Mouse (Mus musculus) spleen, adult 2 months (tissue): ENCODE data around the gene Rgsl1. TPM values are rescaled to one million over a fixed set of nuclear protein-coding genes. Genes with fewer than 3 reads are reported as not detected.

ENCODE experiments used
- DNase-seq, 2 experiments: peaks; one replicate each; pipeline versions ENCODE4 v3.0.0 to v3.0.0-alpha.2; 2012 to 2021; ENCODE audit warnings: low spot score in 2 of 2, low read depth in 1 of 2
- H3K27ac ChIP-seq: fragments of 200-500 bp; 2 replicates; pipeline ENCODE4 v1.5.1; 2012; ENCODE audit warnings: low read length, inconsistent platforms; ENCODE audit not compliant: insufficient read depth
- H3K27me3 ChIP-seq: fragments of 200-500 bp; 2 replicates; pipeline ENCODE4 v1.6.1; 2012; ENCODE audit warnings: mild to moderate bottlenecking, moderate library complexity, low read length, inconsistent platforms; ENCODE audit not compliant: control insufficient read depth, insufficient read depth
- H3K36me3 ChIP-seq: fragments of 200-500 bp; 2 replicates; pipeline ENCODE4 v1.6.1; 2012; ENCODE audit warnings: mild to moderate bottlenecking, low read length, inconsistent platforms; ENCODE audit not compliant: control insufficient read depth, insufficient read depth
- H3K4me1 ChIP-seq: fragments of 200-500 bp; 2 replicates; pipeline ENCODE4 v1.6.1; 2011; ENCODE audit warnings: inconsistent platforms; ENCODE audit not compliant: control insufficient read depth, insufficient read depth, insufficient read length
- H3K4me3 ChIP-seq: fragments of 200-500 bp; 2 replicates; pipeline ENCODE4 v1.5.1; 2011; ENCODE audit warnings: mild to moderate bottlenecking, inconsistent platforms; ENCODE audit not compliant: insufficient read depth, insufficient read length; ENCODE audit errors: extremely low read depth
- CTCF ChIP-seq: fragments of 200-500 bp; IDR thresholded peaks from 2 replicates; pipeline ENCODE4 v1.5.1; 2011; ENCODE audit warnings: mild to moderate bottlenecking, inconsistent platforms; ENCODE audit not compliant: insufficient read depth, insufficient read length, insufficient replicate concordance; ENCODE audit errors: extremely low read depth
- POLR2A ChIP-seq: fragments of 200-500 bp; IDR thresholded peaks from 2 replicates; pipeline ENCODE4 v1.6.1; 2011; ENCODE audit warnings: low read depth, low read length, inconsistent platforms
- WGBS: fragments of 180-500 bp; shearing (Covaris S2); methylation state at CpG from one replicate; pipeline ENCODE4 v1.1.7; 2018; 5-methylcytosine and 5-hydroxymethylcytosine counted together
- polyA plus RNA-seq: library from polyadenylated mRNA; depleted of rRNA; stranded (reverse); fragments of >200 nt; gene quantifications from 2 replicates; pipeline ENCODE4 v1.2.3, GENCODE M21; 2012

Rgsl1 gene
- polyA plus RNA-seq, 1 experiment = not detected

DNA sequence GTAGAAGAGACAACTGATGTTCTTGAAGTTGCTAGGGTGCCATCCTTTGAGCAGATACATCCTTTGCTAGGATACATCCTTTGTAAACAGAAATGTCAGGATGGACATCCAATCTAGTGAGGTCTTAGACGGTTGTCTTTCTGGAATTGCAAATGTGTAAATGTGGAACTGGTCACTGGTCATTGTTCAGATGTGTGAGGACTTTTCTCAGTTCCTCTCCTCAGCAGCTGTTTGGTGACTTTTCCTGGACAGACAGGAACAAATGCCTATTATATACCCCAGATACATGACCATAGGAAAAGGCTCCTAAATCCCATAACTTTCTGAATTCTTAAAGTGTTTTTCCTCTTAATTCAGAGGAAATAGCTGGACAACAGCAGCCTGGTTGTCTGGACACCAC, 76.7 kb downstream of the Rgsl1 start:
- H3K27ac ChIP-seq = no peak overlapping the region
- peaks cover 3% of the 10 kb centered on the region; the same call in 1 of the 2 replicates for H3K36me3 ChIP-seq
- H3K27me3 ChIP-seq = no peaks in the 10 kb centered on the region
- H3K4me1 ChIP-seq = no peaks in the 10 kb centered on the region; the same call in 1 of the 2 replicates
- no peak for DNase-seq
- no peak for TF ChIP-seq POLR2A
- TF ChIP-seq CTCF = no peak
- WGBS = 65% methylated on average over 1 of the region's 1 CpGs
- H3K4me3 ChIP-seq = no peak overlapping the region

GRCm38 (mm10) chr1:153766298-153766697, 77.6 kb downstream of the Rgsl1 start:
- Histone ChIP-seq H3K27me3 (no peaks in the 10 kb centered on the region), H3K4me3 (no peak overlapping the region), H3K27ac (no peak overlapping the region), H3K4me1 (no peaks in the 10 kb centered on the region; the same call in 1 of the 2 replicates), H3K36me3 (peaks cover 5% of the 10 kb centered on the region)
- DNase-seq = no peak
- TF ChIP-seq CTCF (no peak), POLR2A (no peak)
- WGBS = 65% methylated on average over 8 of the region's 8 CpGs

DNA sequence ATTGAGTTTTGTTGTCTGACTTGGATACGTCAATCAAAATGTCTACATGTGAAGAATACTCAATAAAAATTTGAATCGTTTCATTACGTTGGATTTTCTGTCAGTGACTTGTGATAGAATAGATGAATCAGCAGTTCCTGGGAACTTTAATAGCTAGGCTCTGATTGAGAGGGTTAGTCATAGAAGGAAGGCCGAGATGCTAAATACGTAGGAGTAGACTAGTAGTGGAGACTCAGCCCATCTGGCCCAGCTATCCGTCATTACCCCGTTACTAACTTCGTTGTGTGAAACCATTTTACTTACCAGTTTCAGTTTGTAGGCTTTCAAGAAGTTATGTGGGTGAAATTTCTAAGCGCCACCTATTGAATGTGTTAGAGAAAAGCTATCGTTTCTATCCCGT, 79.8 kb downstream of the Rgsl1 start:
- TF ChIP-seq POLR2A = no peak
- TF ChIP-seq CTCF = no peak
- no peaks in the 10 kb centered on the region for H3K27me3 ChIP-seq
- H3K36me3 ChIP-seq = peaks cover 14% of the 10 kb centered on the region
- WGBS = 85% methylated on average over 11 of the region's 11 CpGs
- no peak overlapping the region for H3K27ac ChIP-seq
- no peak overlapping the region for H3K4me3 ChIP-seq
- DNase-seq = no peak
- no peaks in the 10 kb centered on the region; the same call in 1 of the 2 replicates for H3K4me1 ChIP-seq

DNA sequence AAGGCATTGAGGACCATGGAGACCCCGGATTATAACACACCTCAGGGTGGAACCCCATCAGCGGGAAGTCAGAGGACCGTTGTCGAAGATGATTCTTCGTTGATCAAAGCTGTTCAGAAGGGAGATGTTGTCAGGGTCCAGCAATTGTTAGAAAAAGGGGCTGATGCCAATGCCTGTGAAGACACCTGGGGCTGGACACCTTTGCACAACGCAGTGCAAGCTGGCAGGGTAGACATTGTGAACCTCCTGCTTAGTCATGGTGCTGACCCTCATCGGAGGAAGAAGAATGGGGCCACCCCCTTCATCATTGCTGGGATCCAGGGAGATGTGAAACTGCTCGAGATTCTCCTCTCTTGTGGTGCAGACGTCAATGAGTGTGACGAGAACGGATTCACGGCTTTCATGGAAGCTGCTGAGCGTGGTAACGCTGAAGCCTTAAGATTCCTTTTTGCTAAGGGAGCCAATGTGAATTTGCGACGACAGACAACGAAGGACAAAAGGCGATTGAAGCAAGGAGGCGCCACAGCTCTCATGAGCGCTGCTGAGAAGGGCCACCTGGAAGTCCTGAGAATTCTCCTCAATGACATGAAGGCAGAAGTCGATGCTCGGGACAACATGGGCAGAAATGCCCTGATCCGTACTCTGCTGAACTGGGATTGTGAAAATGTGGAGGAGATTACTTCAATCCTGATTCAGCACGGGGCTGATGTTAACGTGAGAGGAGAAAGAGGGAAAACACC, 90.0 kb downstream of the Rgsl1 start:
- Histone ChIP-seq H3K27ac (no peak overlapping the region), H3K4me3 (no peak overlapping the region), H3K27me3 (no peaks in the 10 kb centered on the region), H3K36me3 (peaks cover 11% of the 10 kb centered on the region), H3K4me1 (peaks cover 2% of the 10 kb centered on the region; the same call in 1 of the 2 replicates)
- WGBS = 86% methylated on average over 25 of the region's 25 CpGs
- DNase-seq = no peak
- no peak for TF ChIP-seq POLR2A
- no peak for TF ChIP-seq CTCF

DNA sequence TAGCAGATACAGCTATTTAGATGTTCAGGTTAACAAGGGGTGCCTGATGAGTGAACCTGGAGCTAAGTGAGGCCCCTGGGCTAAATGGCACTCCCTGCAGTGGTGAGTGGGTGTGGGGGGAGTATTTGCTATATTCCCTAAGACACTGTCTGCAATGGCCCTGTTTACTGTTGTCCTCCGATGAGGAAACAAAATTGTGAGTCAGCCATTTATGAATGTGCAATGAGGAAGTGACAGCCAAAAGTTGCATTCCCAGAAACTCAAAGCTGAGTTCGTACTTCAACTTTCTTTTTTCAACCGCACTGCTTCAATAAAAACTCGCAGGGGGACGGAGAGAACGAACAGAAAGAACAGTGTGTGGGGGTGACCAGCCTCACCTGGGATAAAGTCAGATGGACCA, 91.4 kb downstream of the Rgsl1 start:
- Histone ChIP-seq H3K27me3 (no peaks in the 10 kb centered on the region), H3K4me3 (peak overlapping the region; percentile 63), H3K27ac (peak overlapping the region; percentile 90), H3K4me1 (peaks cover 2% of the 10 kb centered on the region; the same call in 1 of the 2 replicates), H3K36me3 (no peaks in the 10 kb centered on the region)
- WGBS = 5% methylated on average over 6 of the region's 6 CpGs
- DNase-seq = no peak
- no peak for TF ChIP-seq CTCF
- TF ChIP-seq POLR2A = no peak

DNA sequence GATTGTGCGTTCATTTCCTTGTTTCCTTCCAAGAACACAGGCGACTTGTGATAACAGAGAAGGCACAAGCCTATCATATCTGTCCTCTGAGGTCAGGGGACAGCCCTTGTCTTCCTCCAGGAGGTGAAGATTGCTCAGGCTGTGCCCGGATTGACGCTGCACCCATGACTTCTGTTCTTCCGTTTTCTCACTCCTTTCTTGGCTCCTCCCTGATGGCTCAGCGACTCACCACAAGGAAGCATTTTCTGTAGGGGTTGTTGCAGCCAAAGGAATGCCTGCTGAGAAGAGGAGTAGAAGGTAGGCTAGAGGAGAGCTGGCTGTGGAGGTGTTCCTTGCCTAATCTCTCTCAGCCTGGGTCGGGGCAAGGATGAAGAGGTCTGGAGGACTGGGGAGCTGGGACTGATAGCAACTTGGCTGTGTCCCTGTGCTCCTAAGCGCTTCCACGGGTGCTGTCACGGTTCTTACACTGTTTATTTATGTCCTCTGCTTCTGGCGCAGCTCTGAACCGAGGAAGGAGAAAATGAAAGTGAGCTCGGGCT, 92.1 kb downstream of the Rgsl1 start:
- 1% methylated on average over 13 of the region's 13 CpGs for whole genome bisulfite sequencing
- DNase-seq = peak in 1 of 2 experiments; percentile 29
- Histone ChIP-seq H3K36me3 (no peaks in the 10 kb centered on the region), H3K27ac (peak overlapping the region; percentile 90), H3K4me1 (peaks cover 2% of the 10 kb centered on the region; the same call in 1 of the 2 replicates), H3K4me3 (peak overlapping the region; percentile 63), H3K27me3 (no peaks in the 10 kb centered on the region)
- TF ChIP-seq CTCF = no peak

DNA sequence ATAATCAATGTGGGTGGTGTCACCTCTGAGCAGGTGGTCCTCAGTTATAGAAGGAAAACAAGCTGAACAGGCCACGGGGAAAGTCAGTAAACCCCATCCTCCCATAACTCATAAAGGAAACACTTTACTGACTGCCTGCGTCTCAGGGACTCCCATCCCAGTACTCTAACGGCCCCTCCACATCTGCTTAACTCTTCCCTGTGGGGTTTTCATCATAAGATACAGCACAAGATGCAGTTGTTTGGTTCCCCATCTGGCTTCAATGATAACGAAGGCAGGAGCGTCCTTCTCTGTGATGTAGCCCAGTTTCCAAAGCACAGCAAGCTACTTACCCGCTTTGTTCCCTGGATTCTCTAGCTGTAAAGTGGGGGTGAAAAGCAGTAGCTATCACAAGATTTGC, 93.9 kb downstream of the Rgsl1 start:
- Histone ChIP-seq H3K36me3 (no peaks in the 10 kb centered on the region), H3K27me3 (no peaks in the 10 kb centered on the region), H3K4me3 (no peak overlapping the region), H3K4me1 (peaks cover 2% of the 10 kb centered on the region; the same call in 1 of the 2 replicates), H3K27ac (no peak overlapping the region)
- no peak for DNase-seq
- TF ChIP-seq CTCF = no peak
- TF ChIP-seq POLR2A = no peak
- WGBS = 54% methylated on average over 6 of the region's 6 CpGs
